Mouse (Mus musculus): ENCODE data around the gene Lrfn1. TPM values are rescaled to one million over a fixed set of nuclear protein-coding genes. Genes with fewer than 3 reads are reported as not detected.
"Not testable (repeated sequence)": the region's sequence is repeated elsewhere in the genome, so short reads cannot be mapped to it uniquely, and the experiment has no call there.

Gene Lrfn1
- polyA plus RNA-seq, 1 experiment from 2014 or later = 23.4 TPM

GRCm38 (mm10) chr7:28490410-28490809 lies 38.6 kb downstream of the Lrfn1 start:
- Histone ChIP-seq H3K9ac (replicated peaks; ENCODE audit: low read depth, low read length) (no peak overlapping the region), H3K4me3 (ENCODE audit: low read depth, low read length) (no peak overlapping the region), H3K27me3 (ENCODE audit: control insufficient read depth, insufficient read depth, low read length) (no peaks in the 10 kb centered on the region), H3K4me1 (ENCODE audit: control insufficient read depth, insufficient read depth, low read length) (no peaks in the 10 kb centered on the region), H3K4me2 (ENCODE audit: low read depth, low read length) (no peak overlapping the region), H3K27ac (ENCODE audit: low read depth, low read length) (no peak overlapping the region), H3K9me3 (ENCODE audit: control insufficient read depth, low read length) (no peaks in the 10 kb centered on the region), H3K36me3 (ENCODE audit: control insufficient read depth, insufficient read depth, low read length) (no peaks in the 10 kb centered on the region)
- WGBS = 3% methylated on average over 10 of the region's 10 CpGs
- ATAC-seq (ENCODE audit: low read depth) = no peak

GRCm38 (mm10) chr7:28490903-28491302 lies 39.1 kb downstream of the Lrfn1 start:
- H3K27ac ChIP-seq (ENCODE audit: low read depth, low read length) = no peak overlapping the region
- no peaks in the 10 kb centered on the region for H3K4me1 ChIP-seq (ENCODE audit: control insufficient read depth, insufficient read depth, low read length)
- no peak overlapping the region for H3K4me2 ChIP-seq (ENCODE audit: low read depth, low read length)
- no peak overlapping the region for H3K9ac ChIP-seq (replicated peaks; ENCODE audit: low read depth, low read length)
- no peaks in the 10 kb centered on the region for H3K27me3 ChIP-seq (ENCODE audit: control insufficient read depth, insufficient read depth, low read length)
- WGBS = 33% methylated on average over 14 of the region's 14 CpGs
- H3K9me3 ChIP-seq (ENCODE audit: control insufficient read depth, low read length) = no peaks in the 10 kb centered on the region
- no peaks in the 10 kb centered on the region for H3K36me3 ChIP-seq (ENCODE audit: control insufficient read depth, insufficient read depth, low read length)
- no peak overlapping the region for H3K4me3 ChIP-seq (ENCODE audit: low read depth, low read length)
- ATAC-seq (ENCODE audit: low read depth) = no peak

- H3K27ac ChIP-seq (ENCODE audit: low read depth, low read length) = no peak overlapping the region
- H3K36me3 ChIP-seq (ENCODE audit: control insufficient read depth, insufficient read depth, low read length) = no peaks in the 10 kb centered on the region
- H3K9ac ChIP-seq (replicated peaks; ENCODE audit: low read depth, low read length) = no peak overlapping the region
- no peak for ATAC-seq (ENCODE audit: low read depth)
- no peak overlapping the region for H3K4me3 ChIP-seq (ENCODE audit: low read depth, low read length)
- no peaks in the 10 kb centered on the region for H3K27me3 ChIP-seq (ENCODE audit: control insufficient read depth, insufficient read depth, low read length)
- H3K4me2 ChIP-seq (ENCODE audit: low read depth, low read length) = no peak overlapping the region
- H3K9me3 ChIP-seq (ENCODE audit: control insufficient read depth, low read length) = no peaks in the 10 kb centered on the region
- no peaks in the 10 kb centered on the region for H3K4me1 ChIP-seq (ENCODE audit: control insufficient read depth, insufficient read depth, low read length)
- WGBS = 86% methylated on average over 8 of the region's 8 CpGs
Measured at GRCm38 (mm10) chr7:28492310-28492709, 40.5 kb downstream of the Lrfn1 start.

- Histone ChIP-seq H3K4me3 (ENCODE audit: low read depth, low read length) (no peak overlapping the region), H3K27ac (ENCODE audit: low read depth, low read length) (no peak overlapping the region), H3K4me1 (ENCODE audit: control insufficient read depth, insufficient read depth, low read length) (no peaks in the 10 kb centered on the region), H3K36me3 (ENCODE audit: control insufficient read depth, insufficient read depth, low read length) (no peaks in the 10 kb centered on the region), H3K9ac (replicated peaks; ENCODE audit: low read depth, low read length) (no peak overlapping the region), H3K9me3 (ENCODE audit: control insufficient read depth, low read length) (no peaks in the 10 kb centered on the region), H3K4me2 (ENCODE audit: low read depth, low read length) (no peak overlapping the region), H3K27me3 (ENCODE audit: control insufficient read depth, insufficient read depth, low read length) (no peaks in the 10 kb centered on the region)
- 51% methylated on average over 11 of the region's 11 CpGs for WGBS
- ATAC-seq (ENCODE audit: low read depth) = no peak; the same call in 1 of the 2 replicates
Measured at GRCm38 (mm10) chr7:28495426-28495825, 43.6 kb downstream of the Lrfn1 start.

GRCm38 (mm10) chr7:28505585-28505984 lies 53.8 kb downstream of the Lrfn1 start:
- Histone ChIP-seq H3K4me1 (ENCODE audit: control insufficient read depth, insufficient read depth, low read length) (no peaks in the 10 kb centered on the region), H3K9me3 (ENCODE audit: control insufficient read depth, low read length) (no peaks in the 10 kb centered on the region), H3K4me3 (ENCODE audit: low read depth, low read length) (no peak overlapping the region), H3K9ac (replicated peaks; ENCODE audit: low read depth, low read length) (no peak overlapping the region), H3K27me3 (ENCODE audit: control insufficient read depth, insufficient read depth, low read length) (no peaks in the 10 kb centered on the region), H3K27ac (ENCODE audit: low read depth, low read length) (no peak overlapping the region), H3K4me2 (ENCODE audit: low read depth, low read length) (no peak overlapping the region), H3K36me3 (ENCODE audit: control insufficient read depth, insufficient read depth, low read length) (no peaks in the 10 kb centered on the region)
- WGBS = 9% methylated on average over 5 of the region's 5 CpGs
- no peak for ATAC-seq (ENCODE audit: low read depth)

- H3K4me3 ChIP-seq (ENCODE audit: low read depth, low read length); H3K4me1 ChIP-seq (ENCODE audit: control insufficient read depth, insufficient read depth, low read length); H3K27me3 ChIP-seq (ENCODE audit: control insufficient read depth, insufficient read depth, low read length); H3K36me3 ChIP-seq (ENCODE audit: control insufficient read depth, insufficient read depth, low read length); H3K27ac ChIP-seq (ENCODE audit: low read depth, low read length); H3K9me3 ChIP-seq (ENCODE audit: control insufficient read depth, low read length); H3K4me2 ChIP-seq (ENCODE audit: low read depth, low read length); H3K9ac ChIP-seq (replicated peaks; ENCODE audit: low read depth, low read length); ATAC-seq (ENCODE audit: low read depth): not testable (repeated sequence)
- 100% methylated on average over 1 of the region's 2 CpGs for WGBS
Measured at GRCm38 (mm10) chr7:28509121-28509520, 57.3 kb downstream of the Lrfn1 start.

GRCm38 (mm10) chr7:28510405-28510974 lies 58.7 kb downstream of the Lrfn1 start, which contains the start of gene Ifnl2:
Gene Ifnl2, minus strand, starts transcription at chr7:28510455.
- H3K27me3 ChIP-seq (ENCODE audit: control insufficient read depth, insufficient read depth, low read length); ATAC-seq (ENCODE audit: low read depth); H3K27ac ChIP-seq (ENCODE audit: low read depth, low read length); H3K36me3 ChIP-seq (ENCODE audit: control insufficient read depth, insufficient read depth, low read length); H3K9ac ChIP-seq (replicated peaks; ENCODE audit: low read depth, low read length); H3K4me1 ChIP-seq (ENCODE audit: control insufficient read depth, insufficient read depth, low read length); H3K9me3 ChIP-seq (ENCODE audit: control insufficient read depth, low read length); H3K4me2 ChIP-seq (ENCODE audit: low read depth, low read length); H3K4me3 ChIP-seq (ENCODE audit: low read depth, low read length): not testable (repeated sequence)
- WGBS = 59% methylated on average over 8 of the region's 8 CpGs

- no peak for ATAC-seq (ENCODE audit: low read depth)
Measured at GRCm38 (mm10) chr7:28511441-28511840, 59.7 kb downstream of the Lrfn1 start.

More at GRCm38 (mm10) chr7:28511441-28511840, 59.7 kb downstream of the Lrfn1 start:
- H3K9ac ChIP-seq (replicated peaks; ENCODE audit: low read depth, low read length) = no peak overlapping the region
- WGBS = 74% methylated on average over 8 of the region's 8 CpGs
- H3K4me3 ChIP-seq (ENCODE audit: low read depth, low read length) = no peak overlapping the region
- no peaks in the 10 kb centered on the region for H3K9me3 ChIP-seq (ENCODE audit: control insufficient read depth, low read length)
- H3K36me3 ChIP-seq (ENCODE audit: control insufficient read depth, insufficient read depth, low read length) = no peaks in the 10 kb centered on the region
- no peak overlapping the region for H3K27ac ChIP-seq (ENCODE audit: low read depth, low read length)
- H3K27me3 ChIP-seq (ENCODE audit: control insufficient read depth, insufficient read depth, low read length) = no peaks in the 10 kb centered on the region
- no peaks in the 10 kb centered on the region for H3K4me1 ChIP-seq (ENCODE audit: control insufficient read depth, insufficient read depth, low read length)
- H3K4me2 ChIP-seq (ENCODE audit: low read depth, low read length) = no peak overlapping the region

All from neural tube, embryonic 14.5 days (tissue).